Mouse (Mus musculus): ENCODE measurements at regions not wholly inside any gene's neighbourhood (a gene's known extent, or its start where the extent isn't known, plus 50 kb on each side); places are given as distances from the start of the nearest gene placed in this dataset.

DNA sequence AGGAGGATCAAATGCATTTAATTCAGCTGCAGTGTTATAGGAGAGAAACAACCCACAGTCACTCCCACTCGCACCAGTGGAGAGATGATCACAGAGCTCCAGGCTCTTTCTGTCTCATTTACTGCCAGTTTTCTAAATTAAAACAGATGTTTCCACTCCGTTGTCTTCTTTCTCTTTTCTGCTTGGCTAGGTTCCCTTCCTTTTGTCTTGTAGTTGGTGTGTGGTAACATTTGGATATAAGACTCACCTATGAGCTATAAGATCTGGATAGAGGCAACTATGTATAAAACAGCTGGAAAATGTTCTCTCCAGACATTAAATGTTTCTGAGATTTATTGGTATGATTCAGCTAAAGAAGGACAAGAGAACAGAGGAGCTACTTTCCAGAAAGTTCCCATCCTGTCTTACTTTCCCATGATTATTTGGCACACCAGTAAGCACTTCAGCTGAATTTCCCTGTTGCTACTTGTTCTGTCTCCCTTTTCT lies 63.1 kb upstream of the Ctsc start:
- no peak overlapping the region for H3K4me2 ChIP-seq (ENCODE audit: low read depth, low read length)
- H3K9ac ChIP-seq (replicated peaks; ENCODE audit: low read depth, low read length): no peak overlapping the region
- H3K9me3 ChIP-seq (ENCODE audit: control insufficient read depth, low read length): no peaks in the 10 kb centered on the region
- no peak for ATAC-seq (ENCODE audit: low read depth)
- no peak overlapping the region for H3K4me3 ChIP-seq (ENCODE audit: low read depth, low read length)
- 47% methylated on average over 2 of the region's 2 CpGs for WGBS
- no peaks in the 10 kb centered on the region for H3K4me1 ChIP-seq (ENCODE audit: control insufficient read depth, insufficient read depth, low read length)
- H3K36me3 ChIP-seq (ENCODE audit: control insufficient read depth, insufficient read depth, low read length): no peaks in the 10 kb centered on the region
- no peak overlapping the region for H3K27ac ChIP-seq (ENCODE audit: low read depth, low read length)
- no peaks in the 10 kb centered on the region for H3K27me3 ChIP-seq (ENCODE audit: control insufficient read depth, insufficient read depth, low read length)

DNA sequence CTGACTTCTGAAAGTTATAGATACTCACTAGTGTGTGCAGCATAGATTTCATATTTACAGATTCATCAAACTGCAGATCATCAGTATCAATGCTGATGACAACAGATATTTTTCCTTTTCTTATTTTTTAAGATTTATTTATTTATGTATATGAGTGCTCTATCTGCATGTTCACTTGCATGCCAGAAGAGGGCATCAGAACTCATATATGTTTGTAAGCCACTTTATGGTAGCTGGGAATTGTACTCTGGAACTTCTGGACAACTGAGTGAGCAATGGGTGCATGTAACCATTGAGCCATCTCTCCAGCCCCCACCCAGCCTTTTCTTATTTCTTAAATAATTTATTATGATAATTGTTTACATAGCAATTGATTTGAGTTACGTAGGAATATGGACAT lies 62.5 kb upstream of the Ctsc start:
- 89% methylated on average over 1 of the region's 1 CpGs for WGBS
- Histone ChIP-seq H3K4me1 (ENCODE audit: control insufficient read depth, insufficient read depth, low read length) (no peaks in the 10 kb centered on the region), H3K9ac (replicated peaks; ENCODE audit: low read depth, low read length) (no peak overlapping the region), H3K4me3 (ENCODE audit: low read depth, low read length) (no peak overlapping the region), H3K27me3 (ENCODE audit: control insufficient read depth, insufficient read depth, low read length) (no peaks in the 10 kb centered on the region), H3K27ac (ENCODE audit: low read depth, low read length) (no peak overlapping the region), H3K36me3 (ENCODE audit: control insufficient read depth, insufficient read depth, low read length) (no peaks in the 10 kb centered on the region), H3K4me2 (ENCODE audit: low read depth, low read length) (no peak overlapping the region), H3K9me3 (ENCODE audit: control insufficient read depth, low read length) (no peaks in the 10 kb centered on the region)
- ATAC-seq (ENCODE audit: low read depth): no peak

DNA sequence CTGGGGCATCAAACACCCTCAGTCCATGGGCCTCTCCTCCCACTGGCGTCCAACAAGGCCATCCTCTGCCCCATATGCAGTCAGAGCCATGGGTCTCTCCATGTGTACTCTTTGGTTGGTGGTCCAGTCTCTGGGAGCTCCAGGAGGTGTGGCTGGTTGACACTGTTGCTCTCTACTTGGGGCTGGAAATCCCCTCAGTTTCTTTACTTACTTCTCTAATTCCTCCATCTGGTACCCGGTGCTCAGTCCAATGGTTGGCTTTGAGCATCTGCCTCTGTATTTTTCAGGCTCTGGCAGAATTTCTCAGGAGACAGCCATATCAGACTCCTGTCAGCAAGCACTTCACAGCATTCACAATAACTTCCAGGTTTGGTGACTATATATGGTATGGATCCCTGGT lies 55.7 kb upstream of the Ctsc start:
- 90% methylated on average over 2 of the region's 2 CpGs for WGBS
- H3K4me1 ChIP-seq (ENCODE audit: control insufficient read depth, insufficient read depth, low read length): no peaks in the 10 kb centered on the region

DNA sequence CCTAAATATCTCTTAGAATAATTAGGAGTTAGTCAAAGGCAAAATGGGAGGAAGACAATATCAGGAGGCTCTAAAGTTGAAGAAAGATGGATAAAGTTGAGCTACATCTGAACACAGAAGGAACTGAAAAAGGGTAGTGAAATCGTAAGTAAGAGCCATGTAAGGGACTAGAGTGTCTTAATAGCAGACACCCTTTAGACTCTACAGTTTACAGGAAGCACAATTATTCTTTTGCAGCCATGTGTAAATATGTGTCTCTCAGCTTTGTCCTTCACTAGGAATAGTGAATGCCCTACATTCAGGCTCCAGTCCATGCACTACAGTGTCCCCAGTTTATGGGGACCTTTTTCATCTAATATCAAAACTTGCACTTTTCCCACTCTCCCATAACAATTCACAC lies 52.1 kb upstream of the Ctsc start:
- WGBS: 80% methylated on average over 1 of the region's 1 CpGs
- no peak for ATAC-seq (ENCODE audit: low read depth)
- H3K4me1 ChIP-seq (ENCODE audit: control insufficient read depth, insufficient read depth, low read length): no peaks in the 10 kb centered on the region
- no peaks in the 10 kb centered on the region for H3K9me3 ChIP-seq (ENCODE audit: control insufficient read depth, low read length)
- H3K4me3 ChIP-seq (ENCODE audit: low read depth, low read length): no peak overlapping the region
- H3K27ac ChIP-seq (ENCODE audit: low read depth, low read length): no peak overlapping the region
- H3K4me2 ChIP-seq (ENCODE audit: low read depth, low read length): no peak overlapping the region
- no peaks in the 10 kb centered on the region for H3K36me3 ChIP-seq (ENCODE audit: control insufficient read depth, insufficient read depth, low read length)
- no peaks in the 10 kb centered on the region for H3K27me3 ChIP-seq (ENCODE audit: control insufficient read depth, insufficient read depth, low read length)
- H3K9ac ChIP-seq (replicated peaks; ENCODE audit: low read depth, low read length): no peak overlapping the region

More for the DNA sequence above, 55.7 kb upstream of the Ctsc start:
- no peak overlapping the region for H3K4me3 ChIP-seq (ENCODE audit: low read depth, low read length)
- H3K9me3 ChIP-seq (ENCODE audit: control insufficient read depth, low read length): no peaks in the 10 kb centered on the region
- no peak overlapping the region for H3K27ac ChIP-seq (ENCODE audit: low read depth, low read length)
- no peaks in the 10 kb centered on the region for H3K27me3 ChIP-seq (ENCODE audit: control insufficient read depth, insufficient read depth, low read length)
- no peak overlapping the region for H3K4me2 ChIP-seq (ENCODE audit: low read depth, low read length)
- no peaks in the 10 kb centered on the region for H3K36me3 ChIP-seq (ENCODE audit: control insufficient read depth, insufficient read depth, low read length)
- no peak for ATAC-seq (ENCODE audit: low read depth)
- H3K9ac ChIP-seq (replicated peaks; ENCODE audit: low read depth, low read length): no peak overlapping the region
